Mouse (Mus musculus) midbrain, embryonic 15.5 days (tissue): ENCODE data around the gene Sema3b. TPM values are rescaled to one million over a fixed set of nuclear protein-coding genes. Genes with fewer than 3 reads are reported as not detected.

Source experiments
- ATAC-seq: fragments of 200-750 bp; cut with Nextera tagmentation; replicated peaks from 2 replicates; pipeline ENCODE4 v1.8.0; 2017; ENCODE audit warnings: moderate TSS enrichment
- H3K27ac ChIP-seq: fragments of 300-500 bp; sonication (generic); 2 replicates; pipeline ENCODE4 v1.5.1; 2015; ENCODE audit warnings: mild to moderate bottlenecking, inconsistent platforms
- H3K27me3 ChIP-seq: fragments of 300-500 bp; sonication (generic); replicated peaks from 2 replicates; pipeline ENCODE4 v1.6.1; 2015; ENCODE audit warnings: inconsistent platforms
- H3K36me3 ChIP-seq: fragments of 300-500 bp; sonication (generic); replicated peaks from 2 replicates; pipeline ENCODE4 v1.6.1; 2015; ENCODE audit warnings: inconsistent platforms
- H3K4me1 ChIP-seq: fragments of 300-500 bp; sonication (generic); 2 replicates; pipeline ENCODE4 v1.6.1; 2015; ENCODE audit warnings: inconsistent platforms
- H3K4me2 ChIP-seq: fragments of 300-500 bp; sonication (generic); 2 replicates; pipeline ENCODE4 v1.6.1; 2015; ENCODE audit warnings: inconsistent platforms, mild to moderate bottlenecking, moderate library complexity
- H3K4me3 ChIP-seq: fragments of 300-500 bp; sonication (generic); 2 replicates; pipeline ENCODE4 v1.5.1; 2015; ENCODE audit warnings: mild to moderate bottlenecking, inconsistent platforms
- H3K9ac ChIP-seq: fragments of 300-500 bp; sonication (generic); 2 replicates; pipeline ENCODE4 v1.6.1; 2015; ENCODE audit warnings: mild to moderate bottlenecking, inconsistent platforms
- H3K9me3 ChIP-seq: fragments of 300-500 bp; sonication (generic); 2 replicates; pipeline ENCODE4 v1.6.1; 2016; ENCODE audit warnings: inconsistent platforms
- WGBS: fragments of 180-500 bp; shearing (Covaris S2); methylation state at CpG from one replicate; pipeline ENCODE4 v1.1.7; 2015; ENCODE audit warnings: mixed read lengths; 5-methylcytosine and 5-hydroxymethylcytosine counted together
- polyA plus RNA-seq: library from polyadenylated mRNA; unstranded; fragments of >200 nt; fragmentation: Nextera tagmentation; extraction: Ambion mirVana; gene quantifications from 2 replicates; pipeline ENCODE4 v1.2.1, GENCODE M21; 2015

The Sema3b gene
- 4.3 and 4.9 TPM in 2 replicates for polyA plus RNA-seq

DNA sequence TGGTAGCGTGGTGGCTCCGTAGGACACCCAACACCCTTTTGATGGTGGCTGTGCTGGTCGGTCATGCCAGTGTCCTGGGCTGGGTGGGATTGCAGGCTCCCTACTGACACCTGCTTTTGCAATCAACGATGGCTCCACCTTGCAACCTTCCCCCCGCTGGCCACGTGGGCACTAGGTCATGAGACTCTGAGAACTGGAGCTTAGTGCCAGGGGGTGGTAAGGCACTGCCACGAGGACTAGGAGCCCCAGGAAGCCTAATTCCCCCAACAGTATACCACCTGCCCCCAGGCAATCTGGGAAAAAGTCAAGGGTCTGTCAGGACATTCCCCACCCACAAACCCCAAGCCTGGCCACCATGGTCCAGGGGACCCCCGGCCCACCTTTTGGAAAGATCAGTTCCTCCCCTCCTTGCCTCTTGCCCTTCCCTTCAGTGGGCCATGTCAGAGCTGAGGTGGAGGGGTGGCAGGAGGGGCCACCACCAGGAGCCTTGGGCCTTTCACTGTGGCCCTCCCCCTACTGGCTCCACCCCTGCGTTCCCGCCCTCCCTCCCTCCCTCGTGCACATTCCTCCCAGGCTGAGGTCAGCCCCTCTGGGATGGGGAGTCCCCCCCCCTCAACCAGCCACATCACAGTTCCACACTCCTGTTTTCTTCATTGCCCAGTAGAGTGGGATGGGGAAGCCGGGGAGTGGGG is at the start of gene Sema3b:
TSS of gene Sema3b (minus strand) at position 489 of the 692 bp plus-strand sequence.
- Histone ChIP-seq H3K36me3 (0 out of 2 replicates have a peak, but pooled peaks cover 2% of the 10 kb centered on the region), H3K9ac (no peak within 1 kb of the TSS), H3K27me3 (no peaks in the 10 kb centered on the region), H3K9me3 (no peaks in the 10 kb centered on the region), H3K4me3 (no peak within 1 kb of the TSS), H3K27ac (no peak within 1 kb of the TSS), H3K4me2 (no peak within 1 kb of the TSS), H3K4me1 (peaks cover 20% of the 10 kb centered on the region)
- WGBS = 41% methylated on average over 12 of the region's 12 CpGs
- ATAC-seq = no peak

- Histone ChIP-seq H3K36me3 (no peaks in the 10 kb centered on the region), H3K4me3 (no peak overlapping the region), H3K4me1 (peaks cover 4% of the 10 kb centered on the region; the same call in 1 of the 2 replicates), H3K9ac (no peak overlapping the region), H3K27ac (no peak overlapping the region), H3K27me3 (no peaks in the 10 kb centered on the region), H3K4me2 (no peak overlapping the region), H3K9me3 (no peaks in the 10 kb centered on the region)
- 90% methylated on average over 6 of the region's 6 CpGs for WGBS
- ATAC-seq = no peak
Observed at GRCm38 (mm10) chr9:107658096-107658495, 49.1 kb upstream of the Sema3b start.

GRCm38 (mm10) chr9:107657144-107657543 is 48.1 kb upstream of the Sema3b start:
- WGBS = 82% methylated on average over 5 of the region's 5 CpGs
- ATAC-seq = no peak
- H3K27ac ChIP-seq = no peak overlapping the region
- H3K4me3 ChIP-seq = no peak overlapping the region
- H3K4me1 ChIP-seq = peaks cover 3% of the 10 kb centered on the region; the same call in 1 of the 2 replicates
- H3K9ac ChIP-seq = no peak overlapping the region
- H3K27me3 ChIP-seq = no peaks in the 10 kb centered on the region
- H3K36me3 ChIP-seq = no peaks in the 10 kb centered on the region
- no peaks in the 10 kb centered on the region for H3K9me3 ChIP-seq
- H3K4me2 ChIP-seq = no peak overlapping the region

GRCm38 (mm10) chr9:107654585-107654984 is 45.6 kb upstream of the Sema3b start:
- no peak overlapping the region for H3K27ac ChIP-seq
- H3K4me1 ChIP-seq = peaks cover 19% of the 10 kb centered on the region
- H3K27me3 ChIP-seq = no peaks in the 10 kb centered on the region
- no peak overlapping the region for H3K4me2 ChIP-seq
- no peaks in the 10 kb centered on the region for H3K9me3 ChIP-seq
- WGBS = 84% methylated on average over 4 of the region's 4 CpGs
- no peak overlapping the region for H3K9ac ChIP-seq
- H3K4me3 ChIP-seq = no peak overlapping the region
- no peak for ATAC-seq
- H3K36me3 ChIP-seq = no peaks in the 10 kb centered on the region

DNA sequence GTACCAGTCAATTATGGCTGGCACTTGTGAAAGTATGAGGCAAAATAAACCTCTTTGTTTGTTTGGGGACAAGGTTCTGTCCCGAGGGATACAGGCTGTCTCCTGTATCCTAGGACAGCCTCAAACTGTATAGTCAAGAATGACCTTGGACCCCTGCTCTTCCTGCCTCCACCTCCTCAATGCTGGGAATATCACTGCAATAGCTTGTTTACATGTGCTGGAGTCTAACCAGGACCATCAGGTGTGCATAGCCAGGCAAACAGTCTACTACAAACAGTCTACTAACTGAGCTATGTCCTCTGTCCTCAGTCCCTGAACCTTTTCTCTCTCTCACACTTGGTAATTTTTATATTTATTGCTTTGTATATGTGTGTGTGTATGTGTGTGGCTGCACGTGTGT is 44.4 kb upstream of the Sema3b start:
- Histone ChIP-seq H3K4me1 (peaks cover 19% of the 10 kb centered on the region), H3K9me3 (no peaks in the 10 kb centered on the region), H3K36me3 (no peaks in the 10 kb centered on the region), H3K27ac (no peak overlapping the region), H3K27me3 (no peaks in the 10 kb centered on the region), H3K9ac (no peak overlapping the region), H3K4me3 (no peak overlapping the region), H3K4me2 (no peak overlapping the region)
- no peak for ATAC-seq
- WGBS = 94% methylated on average over 2 of the region's 2 CpGs

GRCm38 (mm10) chr9:107650708-107651481 is 41.9 kb upstream of the Sema3b start:
- Histone ChIP-seq H3K4me1 (peaks cover 16% of the 10 kb centered on the region), H3K4me3 (no peak overlapping the region), H3K9ac (no peak overlapping the region), H3K9me3 (no peaks in the 10 kb centered on the region), H3K36me3 (no peaks in the 10 kb centered on the region), H3K4me2 (no peak overlapping the region), H3K27ac (peak overlapping the region; percentile 57), H3K27me3 (no peaks in the 10 kb centered on the region)
- ATAC-seq = peak; percentile 77
- WGBS = 17% methylated on average over 12 of the region's 12 CpGs

DNA sequence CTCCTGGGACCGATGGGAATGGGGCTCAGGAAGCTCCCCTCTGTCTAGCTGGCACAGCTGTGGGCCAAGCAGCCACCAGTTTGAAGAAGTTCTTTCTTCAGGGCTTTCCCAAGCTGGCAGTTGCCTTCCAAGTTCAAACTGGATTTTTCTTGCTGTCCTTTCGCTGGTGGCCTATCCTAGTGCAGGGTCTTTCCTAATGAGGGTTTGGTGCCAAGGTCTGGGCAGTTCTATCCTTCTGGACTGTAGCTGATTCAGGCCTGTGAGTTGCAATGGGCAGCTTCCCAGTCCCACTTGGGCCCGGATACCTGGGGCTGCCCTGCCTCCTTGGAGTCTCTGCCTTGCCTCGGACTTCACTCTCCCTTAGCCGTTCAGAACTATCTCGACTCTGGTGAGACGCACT is 41.2 kb upstream of the Sema3b start:
- no peak overlapping the region for H3K4me3 ChIP-seq
- H3K4me1 ChIP-seq = peaks cover 19% of the 10 kb centered on the region
- H3K9me3 ChIP-seq = no peaks in the 10 kb centered on the region
- no peak overlapping the region for H3K4me2 ChIP-seq
- ATAC-seq = no peak
- 64% methylated on average over 7 of the region's 7 CpGs for WGBS
- peak overlapping the region; percentile 57 for H3K27ac ChIP-seq
- H3K27me3 ChIP-seq = no peaks in the 10 kb centered on the region
- H3K9ac ChIP-seq = no peak overlapping the region
- H3K36me3 ChIP-seq = no peaks in the 10 kb centered on the region

DNA sequence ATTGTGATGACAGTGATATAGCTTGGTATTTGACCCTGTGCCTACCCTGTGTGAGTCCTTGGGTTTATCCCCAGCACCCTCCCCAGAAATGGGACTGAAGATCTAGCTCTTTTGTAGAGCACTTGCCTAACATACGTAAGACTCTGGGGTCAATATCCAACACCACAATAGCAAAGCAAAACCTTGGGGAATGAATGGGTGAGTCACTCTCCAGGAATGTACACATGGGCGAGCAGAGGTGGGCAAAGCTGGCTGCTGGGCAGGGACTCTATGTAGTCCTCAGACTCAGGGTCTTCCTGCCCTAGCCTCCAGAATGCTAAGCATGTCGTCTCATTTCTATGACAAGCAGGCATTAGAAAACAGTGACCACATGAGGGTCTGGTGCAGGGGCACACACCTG is 39.7 kb upstream of the Sema3b start:
- ATAC-seq = no peak
- H3K9me3 ChIP-seq = no peaks in the 10 kb centered on the region
- H3K4me3 ChIP-seq = no peak overlapping the region
- peaks cover 31% of the 10 kb centered on the region for H3K4me1 ChIP-seq
- H3K4me2 ChIP-seq = no peak overlapping the region
- H3K27ac ChIP-seq = no peak overlapping the region
- WGBS = 83% methylated on average over 3 of the region's 3 CpGs
- no peaks in the 10 kb centered on the region for H3K36me3 ChIP-seq
- H3K27me3 ChIP-seq = no peaks in the 10 kb centered on the region
- H3K9ac ChIP-seq = no peak overlapping the region

- no peak overlapping the region for H3K4me2 ChIP-seq
- no peak overlapping the region for H3K27ac ChIP-seq
- no peak overlapping the region for H3K4me3 ChIP-seq
- 82% methylated on average over 6 of the region's 6 CpGs for WGBS
- H3K9ac ChIP-seq = no peak overlapping the region
- H3K36me3 ChIP-seq = no peaks in the 10 kb centered on the region
- no peak for ATAC-seq
- no peaks in the 10 kb centered on the region for H3K9me3 ChIP-seq
- H3K27me3 ChIP-seq = no peaks in the 10 kb centered on the region
- peaks cover 31% of the 10 kb centered on the region for H3K4me1 ChIP-seq
Observed at GRCm38 (mm10) chr9:107646975-107647374, 37.9 kb upstream of the Sema3b start.

DNA sequence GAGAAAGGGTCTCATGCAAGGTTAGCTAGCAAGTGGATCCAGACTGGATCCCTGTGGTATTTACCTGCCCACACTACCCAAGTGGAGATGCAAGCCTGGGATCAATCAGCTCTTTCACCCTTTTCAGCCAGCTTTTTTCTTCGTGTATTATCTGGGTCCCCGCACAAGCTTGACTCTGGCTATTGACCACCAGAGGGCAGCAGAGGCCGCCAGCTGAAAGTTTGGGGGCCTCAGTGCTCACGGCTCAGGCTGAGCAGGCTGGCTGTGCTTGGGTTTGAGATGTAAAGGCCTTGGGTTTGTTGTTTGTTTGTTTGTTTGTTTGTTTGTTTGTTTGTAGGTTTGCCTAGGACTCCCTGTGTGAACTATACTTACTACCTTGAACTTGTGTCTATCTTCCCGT is 36.5 kb upstream of the Sema3b start:
- no peak overlapping the region for H3K27ac ChIP-seq
- no peak overlapping the region for H3K4me3 ChIP-seq
- WGBS = 10% methylated on average over 5 of the region's 5 CpGs
- ATAC-seq = peak; percentile 57
- H3K36me3 ChIP-seq = no peaks in the 10 kb centered on the region
- H3K27me3 ChIP-seq = no peaks in the 10 kb centered on the region
- 0 out of 2 replicates have a peak overlapping the region, but pooled peaks have one; percentile 19 for H3K9ac ChIP-seq
- no peak overlapping the region for H3K4me2 ChIP-seq
- H3K9me3 ChIP-seq = no peaks in the 10 kb centered on the region
- peaks cover 22% of the 10 kb centered on the region for H3K4me1 ChIP-seq

- no peaks in the 10 kb centered on the region for H3K36me3 ChIP-seq
- peak; percentile 9; the same call in 1 of the 2 replicates for ATAC-seq
- H3K4me1 ChIP-seq = peaks cover 18% of the 10 kb centered on the region
- no peak overlapping the region for H3K27ac ChIP-seq
- H3K9ac ChIP-seq = peak overlapping the region; percentile 35; the same call in 1 of the 2 replicates
- H3K4me2 ChIP-seq = peak overlapping the region; percentile 63
- H3K4me3 ChIP-seq = peak overlapping the region; percentile 37; the same call in 1 of the 2 replicates
- H3K9me3 ChIP-seq = no peaks in the 10 kb centered on the region
- 51% methylated on average over 7 of the region's 7 CpGs for WGBS
- H3K27me3 ChIP-seq = no peaks in the 10 kb centered on the region
Observed at GRCm38 (mm10) chr9:107645153-107645510, 36.1 kb upstream of the Sema3b start.

- no peaks in the 10 kb centered on the region for H3K9me3 ChIP-seq
- peak overlapping the region; percentile 35 for H3K9ac ChIP-seq
- H3K27ac ChIP-seq = peak overlapping the region; percentile 54; the same call in 1 of the 2 replicates
- peaks cover 16% of the 10 kb centered on the region for H3K4me1 ChIP-seq
- H3K36me3 ChIP-seq = no peaks in the 10 kb centered on the region
- H3K4me3 ChIP-seq = peak overlapping the region; percentile 37
- 3% methylated on average over 35 of the region's 35 CpGs for WGBS
- ATAC-seq = peak; percentile 81
- no peaks in the 10 kb centered on the region for H3K27me3 ChIP-seq
- H3K4me2 ChIP-seq = peak overlapping the region; percentile 63
Observed at GRCm38 (mm10) chr9:107644495-107645152, 35.6 kb upstream of the Sema3b start.
